Mouse (Mus musculus) MEL (cell line): ENCODE measurements at regions not wholly inside any gene's neighbourhood (a gene's known extent, or its start where the extent isn't known, plus 50 kb on each side); places are given as distances from the start of the nearest gene placed in this dataset.

Source experiments
- DNase-seq: peaks from one replicate; pipeline ENCODE4 v3.0.0; 2011; ENCODE audit warnings: low read depth, low spot score
- H3K27ac ChIP-seq: 2 replicates; pipeline ENCODE4 v1.5.1; 2012; ENCODE audit warnings: low read depth, mild to moderate bottlenecking, control low read depth, low read length, moderate library complexity; ENCODE audit not compliant: control insufficient read depth
- H3K27me3 ChIP-seq, 2 experiments: fragments of 150-350 bp in 1 of 2; sonication (generic) in 1 of 2; 2 replicates each; pipeline ENCODE4 v1.6.1; 2012; ENCODE audit warnings: low read length in 2 of 2, mild to moderate bottlenecking in 2 of 2, improper control_type of control experiment in 1 of 2, moderate library complexity in 1 of 2; ENCODE audit not compliant: insufficient read depth in 2 of 2, control insufficient read depth in 1 of 2
- H3K36me3 ChIP-seq, 2 experiments: 2 replicates each; pipeline ENCODE4 v1.6.1; 2012 to 2014; ENCODE audit warnings: low read length in 2 of 2, improper control_type of control experiment in 1 of 2, inconsistent platforms in 1 of 2, mild to moderate bottlenecking in 1 of 2; ENCODE audit not compliant: insufficient read depth in 2 of 2, control insufficient read depth in 1 of 2
- H3K4me1 ChIP-seq, 2 experiments: fragments of 150-350 bp in 1 of 2; sonication (generic) in 1 of 2; 2 replicates each; pipeline ENCODE4 v1.6.1; 2012; ENCODE audit warnings: low read length in 2 of 2, improper control_type of control experiment in 1 of 2, mild to moderate bottlenecking in 1 of 2; ENCODE audit not compliant: insufficient read depth in 2 of 2, control insufficient read depth in 1 of 2
- H3K4me3 ChIP-seq, 2 experiments: fragments of 150-350 bp in 1 of 2; sonication (generic) in 1 of 2; 2 replicates each; pipeline ENCODE4 v1.5.1; 2012; ENCODE audit warnings: low read depth in 2 of 2, low read length in 2 of 2, mild to moderate bottlenecking in 2 of 2, moderate library complexity in 2 of 2, control low read depth in 1 of 2, improper control_type of control experiment in 1 of 2; ENCODE audit not compliant: control insufficient read depth in 1 of 2, insufficient read depth in 1 of 2
- H3K79me2 ChIP-seq: 2 replicates; pipeline ENCODE4 v1.6.1; 2012; ENCODE audit warnings: mild to moderate bottlenecking, low read length, moderate library complexity; ENCODE audit not compliant: control insufficient read depth, poor library complexity, insufficient read depth
- H3K9ac ChIP-seq: 2 replicates; pipeline ENCODE4 v1.6.1; 2012; ENCODE audit warnings: low read depth, mild to moderate bottlenecking, control low read depth, low read length, moderate library complexity; ENCODE audit not compliant: control insufficient read depth, poor library complexity, severe bottlenecking
- H3K9me3 ChIP-seq: fragments of 150-350 bp; sonication (generic); replicated peaks from 2 replicates; pipeline ENCODE4 v1.6.1; 2012; ENCODE audit warnings: mild to moderate bottlenecking, low read length, improper control_type of control experiment, moderate library complexity; ENCODE audit not compliant: insufficient read depth
- BHLHE40 ChIP-seq: IDR thresholded peaks from 2 replicates; pipeline ENCODE4 v1.6.1; 2012; ENCODE audit warnings: low read depth, mild to moderate bottlenecking, inconsistent platforms, low read length, improper control_type of control experiment, borderline replicate concordance
- CHD1 ChIP-seq: IDR thresholded peaks from 2 replicates; pipeline ENCODE4 v1.6.1; 2012; ENCODE audit warnings: low read depth, mild to moderate bottlenecking, inconsistent platforms, low read length, improper control_type of control experiment
- CHD2 ChIP-seq: IDR thresholded peaks from 2 replicates; pipeline ENCODE4 v1.6.1; 2011; ENCODE audit warnings: low read length, improper control_type of control experiment
- CTCF ChIP-seq, 3 experiments: IDR thresholded peaks in 2 of 3; conservative IDR thresholded peaks in 1 of 3; 2 replicates each; pipeline ENCODE4 v1.5.1; 2011 to 2012; ENCODE audit warnings: low read length in 3 of 3, low read depth in 2 of 3, mild to moderate bottlenecking in 2 of 3, improper control_type of control experiment in 1 of 3, inconsistent platforms in 1 of 3, mixed read lengths in 1 of 3, moderate library complexity in 1 of 3; ENCODE audit not compliant: control insufficient read depth in 1 of 3, insufficient read depth in 1 of 3, poor library complexity in 1 of 3, severe bottlenecking in 1 of 3
- E2F4 ChIP-seq: IDR thresholded peaks from 2 replicates; pipeline ENCODE4 v1.6.1; 2011; ENCODE audit warnings: low read depth, low read length, improper control_type of control experiment, borderline replicate concordance
- EP300 ChIP-seq, 2 experiments: IDR thresholded peaks; 2 replicates each; pipeline ENCODE4 v1.6.1; 2011; ENCODE audit warnings: improper control_type of control experiment in 2 of 2, low read length in 2 of 2, low read depth in 1 of 2, mild to moderate bottlenecking in 1 of 2
- GABPA ChIP-seq: IDR thresholded peaks from 2 replicates; pipeline ENCODE4 v1.6.1; 2012; ENCODE audit warnings: low read depth, mild to moderate bottlenecking, inconsistent platforms, low read length, improper control_type of control experiment, moderate library complexity
- HCFC1 ChIP-seq: IDR thresholded peaks from 2 replicates; pipeline ENCODE4 v1.6.1; 2012; ENCODE audit warnings: low read depth, mild to moderate bottlenecking, inconsistent platforms, low read length, improper control_type of control experiment, moderate library complexity
- KAT2A ChIP-seq: conservative IDR thresholded peaks from 2 replicates; pipeline ENCODE4 v1.6.1; 2012; ENCODE audit warnings: low read depth, low read length, improper control_type of control experiment, inconsistent platforms
- MAX ChIP-seq: IDR thresholded peaks from 2 replicates; pipeline ENCODE4 v1.6.1; 2011; ENCODE audit warnings: low read length, improper control_type of control experiment
- MXI1 ChIP-seq: IDR thresholded peaks from 2 replicates; pipeline ENCODE4 v1.6.1; 2011; ENCODE audit warnings: mild to moderate bottlenecking, low read depth, low read length, improper control_type of control experiment
- MYB ChIP-seq: IDR thresholded peaks from 2 replicates; pipeline ENCODE4 v1.6.1; 2011; ENCODE audit warnings: mild to moderate bottlenecking, low read depth, low read length, improper control_type of control experiment
- NELFE ChIP-seq: IDR thresholded peaks from 2 replicates; pipeline ENCODE4 v1.6.1; 2011; ENCODE audit warnings: low read depth, low read length, improper control_type of control experiment
- POLR2AphosphoS2 ChIP-seq: IDR thresholded peaks from 2 replicates; pipeline ENCODE4 v1.6.1; 2011; ENCODE audit warnings: low read length, improper control_type of control experiment
- RCOR1 ChIP-seq: IDR thresholded peaks from 2 replicates; pipeline ENCODE4 v1.6.1; 2012; ENCODE audit warnings: low read depth, mild to moderate bottlenecking, inconsistent platforms, low read length, improper control_type of control experiment
- SIN3A ChIP-seq: IDR thresholded peaks from 2 replicates; pipeline ENCODE4 v1.6.1; 2012; ENCODE audit warnings: low read length, improper control_type of control experiment, inconsistent platforms
- SMC3 ChIP-seq: IDR thresholded peaks from 2 replicates; pipeline ENCODE4 v1.6.1; 2011; ENCODE audit warnings: low read depth, low read length, improper control_type of control experiment
- TAL1 ChIP-seq: IDR thresholded peaks from 2 replicates; pipeline ENCODE4 v1.6.1; 2012; ENCODE audit warnings: mild to moderate bottlenecking, inconsistent platforms, low read length, moderate library complexity, mixed read lengths
- USF1 ChIP-seq: IDR thresholded peaks from 2 replicates; pipeline ENCODE4 v1.6.1; 2014; ENCODE audit warnings: low read depth, mild to moderate bottlenecking, inconsistent platforms, low read length, improper control_type of control experiment, moderate library complexity
- USF2 ChIP-seq, 2 experiments: IDR thresholded peaks; 2 replicates each; pipeline ENCODE4 v1.6.1; 2011 to 2012; ENCODE audit warnings: improper control_type of control experiment in 2 of 2, low read length in 2 of 2, borderline replicate concordance in 1 of 2, inconsistent platforms in 1 of 2, low read depth in 1 of 2, mild to moderate bottlenecking in 1 of 2; ENCODE audit not compliant: insufficient read depth in 1 of 2
- ZC3H11A ChIP-seq: IDR thresholded peaks from 2 replicates; pipeline ENCODE4 v1.6.1; 2012; ENCODE audit warnings: low read depth, mild to moderate bottlenecking, inconsistent platforms, low read length, improper control_type of control experiment
- ZKSCAN1 ChIP-seq: IDR thresholded peaks from 2 replicates; pipeline ENCODE4 v1.6.1; 2012; ENCODE audit warnings: low read depth, mild to moderate bottlenecking, inconsistent platforms, low read length, improper control_type of control experiment, moderate library complexity
- ZNF384 ChIP-seq: IDR thresholded peaks from 2 replicates; pipeline ENCODE4 v1.6.1; 2012; ENCODE audit warnings: low read depth, mild to moderate bottlenecking, inconsistent platforms, low read length, improper control_type of control experiment

GRCm38 (mm10) chr2:117724066-117724465, 381.3 kb upstream of the Rasgrp1 start:
- no peak for DNase-seq
- no peak overlapping the region for H3K9ac ChIP-seq
- no peaks in the 10 kb centered on the region for H3K36me3 ChIP-seq
- no peak overlapping the region for H3K4me3 ChIP-seq
- H3K9me3 ChIP-seq: no peaks in the 10 kb centered on the region
- no peaks in the 10 kb centered on the region for H3K79me2 ChIP-seq
- no peaks in the 10 kb centered on the region for H3K27me3 ChIP-seq
- no peaks in the 10 kb centered on the region for H3K4me1 ChIP-seq
- TF ChIP-seq NELFE (no peak), SMC3 (no peak), HCFC1 (no peak), POLR2AphosphoS2 (no peak), MYB (no peak), MAX (no peak), GABPA (no peak), MXI1 (no peak), TAL1 (no peak), ZKSCAN1 (no peak), EP300 (IDR thresholded peaks at IDR 0.05; ENCODE audit: low read depth in 1 of 2, low read length in 2 of 2) (no peak), E2F4 (no peak), BHLHE40 (no peak), SIN3A (no peak), CTCF (IDR thresholded peaks at IDR 0.05 in 2 of 3, conservative IDR thresholded peaks at IDR 0.05 in 1 of 3; ENCODE audit: control insufficient read depth in 1 of 3, insufficient read depth in 1 of 3, low read depth in 2 of 3, low read length in 3 of 3, poor library complexity in 1 of 3, severe bottlenecking in 1 of 3) (no peak), ZC3H11A (no peak), CHD2 (no peak), RCOR1 (no peak), ZNF384 (no peak)
- H3K27ac ChIP-seq: no peak overlapping the region

GRCm38 (mm10) chr2:117731253-117731652, 380.4 kb upstream of the Thbs1 start:
- Histone ChIP-seq H3K4me3 (no peak overlapping the region), H3K4me1 (no peaks in the 10 kb centered on the region), H3K9ac (no peak overlapping the region), H3K9me3 (no peaks in the 10 kb centered on the region)
- DNase-seq: no peak
- TF ChIP-seq TAL1: no peak
- no peak for TF ChIP-seq CHD1
- TF ChIP-seq USF2 (IDR thresholded peaks at IDR 0.05; ENCODE audit: borderline replicate concordance in 1 of 2, insufficient read depth in 1 of 2, low read depth in 1 of 2, low read length in 2 of 2): no peak
- TF ChIP-seq GABPA: no peak
- TF ChIP-seq RCOR1: no peak
- TF ChIP-seq KAT2A: no peak
- TF ChIP-seq HCFC1: no peak
- TF ChIP-seq CHD2: no peak
- no peak for TF ChIP-seq POLR2AphosphoS2
- TF ChIP-seq USF1: no peak
- TF ChIP-seq, all 39 proteins: peak for 0
- Histone ChIP-seq H3K27me3 (no peaks in the 10 kb centered on the region), H3K27ac (no peak overlapping the region), H3K79me2 (no peaks in the 10 kb centered on the region), H3K36me3 (no peaks in the 10 kb centered on the region)
